Mouse (Mus musculus) mature B cell (primary cell): ENCODE results near the gene Abt1.

Experiments used
- in situ Hi-C: fragments of 300-500 bp; cut with MboI; formaldehyde crosslinking; loops from 2 replicates; pipeline ENCODE4 v1.14.3; 2019

The Abt1 gene

GRCm38 (mm10) chr13:23368583-23369420, 54.9 kb downstream of the Abt1 start, which contains the start of gene Zfp322a:
Gene Zfp322a (minus strand): TSS chr13:23369208.
- in situ Hi-C loops: loop anchor here (10.0 kb wide), 1 partner anchor 1314 kb away; no protein-coding TSS in a partner anchor
